Mouse (Mus musculus): Measurements from ENCODE around the gene Calhm1.
A peak's percentile ranks its signal among the peaks of the same experiment; 100 is the strongest.

Calhm1 gene

DNA sequence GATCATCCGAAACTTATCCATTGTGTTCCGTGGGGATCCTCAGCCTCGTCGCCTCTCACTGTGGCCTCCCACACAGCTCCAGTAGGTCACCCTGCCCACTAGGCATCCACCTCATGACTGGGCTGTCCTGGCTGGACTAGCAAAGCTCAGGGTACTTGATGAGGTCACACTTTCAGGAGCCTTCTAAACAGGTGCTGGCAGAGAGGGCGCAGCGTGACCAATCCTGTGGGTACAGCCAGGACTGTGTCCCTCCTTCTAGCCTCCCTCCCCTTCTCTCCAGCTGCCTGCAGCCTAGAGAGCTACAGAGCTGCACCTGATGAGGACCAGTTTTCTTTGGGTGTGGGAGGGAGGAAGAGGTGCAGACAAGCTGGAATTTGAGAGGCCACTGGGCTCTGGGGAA is at the start of gene Calhm1:
TSS of gene Calhm1 (minus strand) at position 101 of the 400 bp plus-strand sequence.
- DNase-seq (ENCODE audit: low read depth, low spot score): no peak

GRCm38 (mm10) chr19:47192158-47192557 is 48.1 kb upstream of the Calhm1 start:
- DNase-seq (ENCODE audit: low read depth, low spot score): no peak

DNA sequence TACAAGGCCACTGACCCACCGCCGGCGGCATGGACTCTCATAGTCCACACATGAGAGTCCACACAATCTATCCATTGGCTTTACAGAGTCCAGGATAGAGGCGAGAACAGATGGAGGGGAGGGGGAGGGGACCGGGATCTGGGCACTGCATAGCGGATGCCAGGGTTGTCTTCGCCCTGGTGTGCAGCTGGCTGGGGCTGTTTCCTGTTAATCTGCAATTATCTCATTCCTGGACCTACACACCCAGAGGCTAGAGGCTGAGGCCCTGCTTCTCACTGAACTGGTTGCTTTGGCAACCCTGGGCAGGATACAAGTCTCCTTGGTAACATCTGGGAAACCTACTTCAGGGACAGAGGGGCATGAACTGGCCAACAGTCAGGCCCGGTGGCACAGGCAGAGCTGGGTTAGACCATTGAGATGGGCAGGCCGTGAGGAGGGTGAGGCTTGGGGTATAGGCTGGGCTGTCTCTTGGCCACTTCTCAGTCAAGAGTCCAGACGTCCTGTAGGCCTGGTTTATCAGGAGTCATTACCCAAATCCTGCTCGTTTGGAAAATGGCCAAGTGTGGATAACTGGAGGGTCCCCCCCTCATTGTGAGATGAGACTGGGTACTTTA is 44.6 kb upstream of the Calhm1 start:
- no peak for DNase-seq (ENCODE audit: low read depth, low spot score)

DNA sequence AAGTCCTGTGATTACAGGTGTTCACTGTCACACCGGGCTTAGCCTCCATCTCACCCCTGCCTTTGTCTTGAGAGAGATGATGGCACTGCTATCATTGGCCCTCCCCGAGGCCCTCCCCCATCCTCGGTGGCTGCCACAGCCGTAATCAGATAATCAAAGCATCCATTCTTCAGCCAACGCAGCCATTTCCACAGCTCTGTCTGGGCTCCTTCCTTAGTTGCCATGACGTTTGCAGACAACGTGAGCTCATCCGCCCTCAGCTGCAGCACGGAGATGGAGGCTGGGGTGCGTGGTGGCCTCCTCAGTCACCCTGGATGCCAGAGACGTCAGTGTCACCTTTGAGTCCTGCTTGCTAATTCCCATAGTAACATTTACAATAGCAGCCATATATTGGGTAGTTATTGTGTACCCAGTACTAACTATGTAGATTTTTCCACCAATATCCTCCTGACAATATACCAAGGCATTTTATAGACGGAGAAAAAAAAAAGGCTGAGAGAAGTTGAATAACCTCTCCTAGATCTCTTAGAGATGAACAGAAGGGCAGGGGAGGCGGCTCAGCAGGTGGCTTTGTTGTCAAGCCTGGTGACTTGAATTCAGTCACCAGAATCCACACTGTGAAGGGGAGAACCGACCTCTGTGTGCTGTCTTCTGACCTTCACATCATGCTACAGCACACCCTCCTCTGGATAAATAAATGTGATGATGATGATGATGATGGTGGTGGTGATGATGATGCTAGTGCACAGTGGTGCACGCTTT is 42.6 kb upstream of the Calhm1 start:
- no peak for DNase-seq (ENCODE audit: low read depth, low spot score)

- no peak for DNase-seq (ENCODE audit: low read depth, low spot score)
Observed at GRCm38 (mm10) chr19:47184736-47185135, 40.7 kb upstream of the Calhm1 start.

- DNase-seq (ENCODE audit: low read depth, low spot score): no peak
Observed at GRCm38 (mm10) chr19:47184221-47184620, 40.2 kb upstream of the Calhm1 start.

- no peak for DNase-seq (ENCODE audit: low read depth, low spot score)
Observed at GRCm38 (mm10) chr19:47180011-47180410, 36.0 kb upstream of the Calhm1 start.

- peak; percentile 70 for DNase-seq (ENCODE audit: low read depth, low spot score)
Observed at GRCm38 (mm10) chr19:47179272-47179809, 35.3 kb upstream of the Calhm1 start.

DNA sequence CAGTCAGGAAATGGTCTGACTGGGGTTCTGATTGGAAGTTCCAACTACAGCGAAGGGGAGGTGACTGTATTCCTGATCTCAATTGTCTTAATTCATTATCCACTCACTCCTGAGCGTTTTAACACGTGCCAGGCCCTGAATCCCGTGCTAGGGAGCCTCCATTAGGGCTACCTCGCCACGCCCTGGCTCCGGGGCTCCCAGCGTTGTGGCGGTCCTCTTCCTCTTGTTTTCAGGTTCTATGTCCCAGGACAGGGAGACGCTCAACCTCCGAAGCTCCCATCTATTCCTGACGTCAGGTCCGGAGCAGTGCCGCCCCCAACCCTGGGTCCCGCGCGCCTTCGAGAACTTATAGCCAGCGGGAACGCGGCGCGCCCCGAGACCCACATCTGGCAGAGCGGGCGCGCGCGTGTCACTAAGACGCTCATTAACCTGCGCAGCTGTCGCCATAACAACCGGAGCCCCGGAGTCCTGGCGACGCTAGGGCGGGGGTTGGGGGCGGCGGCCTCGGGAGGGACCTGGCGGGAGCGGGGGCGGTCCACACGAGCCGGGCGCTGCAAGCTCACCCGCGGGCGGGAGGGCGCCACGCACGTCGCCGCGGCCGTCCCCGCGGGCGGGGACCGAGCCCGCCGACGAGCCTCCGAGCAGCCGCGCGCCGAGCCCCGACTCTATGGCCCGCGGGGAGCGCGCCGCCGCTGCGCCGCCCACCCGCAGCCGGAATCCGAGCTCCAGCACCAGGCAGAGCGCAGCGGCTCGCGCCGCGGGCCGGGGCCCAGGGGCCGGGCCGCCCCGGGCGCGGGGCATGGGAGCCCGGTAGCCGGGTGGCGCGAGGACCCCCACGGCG is 34.6 kb upstream of the Calhm1 start, which contains the start of gene Neurl1a:
TSS of gene Neurl1a (plus strand) at position 390 of the 841 bp plus-strand sequence.
- peak; percentile 95 for DNase-seq (ENCODE audit: low read depth, low spot score)

GRCm38 (mm10) chr19:47178001-47178400 is 33.9 kb upstream of the Calhm1 start:
- peak; percentile 93 for DNase-seq (ENCODE audit: low read depth, low spot score)

DNA sequence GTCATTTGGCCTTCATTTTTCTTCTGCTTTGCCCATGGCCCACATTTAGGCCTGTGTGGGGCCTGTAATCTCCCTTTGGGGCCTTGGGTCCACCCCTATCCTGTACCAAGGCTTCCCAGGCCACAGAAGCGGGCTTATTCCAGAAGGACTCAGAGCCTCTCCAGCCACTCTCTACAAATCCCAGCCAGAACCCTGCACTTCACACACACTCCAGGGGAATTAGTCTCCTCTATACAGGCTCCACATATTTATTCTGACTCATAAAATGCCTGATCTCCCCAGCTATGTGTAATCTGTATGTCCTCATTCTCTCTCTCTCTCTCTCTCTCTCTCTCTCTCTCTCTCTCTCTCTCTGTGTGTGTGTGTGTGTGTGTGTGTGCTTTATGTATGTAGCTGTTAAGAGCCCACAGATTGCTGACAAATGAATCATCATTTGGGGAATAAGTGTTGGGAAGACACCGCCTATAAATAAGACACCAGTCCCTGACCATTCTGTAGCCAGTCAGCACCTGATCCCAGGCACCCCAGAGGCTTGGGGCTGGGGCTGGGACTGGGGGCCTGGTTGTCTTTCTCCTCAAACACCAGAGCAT is 33.0 kb upstream of the Calhm1 start:
- no peak for DNase-seq (ENCODE audit: low read depth, low spot score)

DNA sequence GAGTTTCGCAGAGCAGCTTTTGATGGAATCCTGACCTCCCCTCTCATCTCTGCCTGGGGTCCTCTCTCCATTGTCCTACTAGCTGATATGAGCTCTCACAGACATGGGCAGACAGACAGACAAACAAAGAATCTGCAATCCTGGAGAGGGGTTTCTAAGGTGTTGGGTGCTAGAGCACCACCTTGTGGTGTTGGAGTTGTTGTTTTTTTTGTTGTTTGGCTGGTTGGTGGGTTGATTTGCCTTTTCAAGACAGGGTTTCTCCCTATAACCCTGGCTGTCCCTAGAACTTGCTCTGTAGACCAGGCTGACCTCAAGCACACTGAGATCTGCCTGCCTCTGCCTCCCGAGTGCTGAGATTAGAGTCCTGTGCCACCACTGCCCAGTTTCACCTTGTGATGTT is 31.4 kb upstream of the Calhm1 start:
- DNase-seq (ENCODE audit: low read depth, low spot score): peak; percentile 52

GRCm38 (mm10) chr19:47174515-47174914 is 30.5 kb upstream of the Calhm1 start:
- peak; percentile 65 for DNase-seq (ENCODE audit: low read depth, low spot score)

- peak; percentile 87 for DNase-seq (ENCODE audit: low read depth, low spot score)
Observed at GRCm38 (mm10) chr19:47168793-47169412, 24.8 kb upstream of the Calhm1 start.

DNA sequence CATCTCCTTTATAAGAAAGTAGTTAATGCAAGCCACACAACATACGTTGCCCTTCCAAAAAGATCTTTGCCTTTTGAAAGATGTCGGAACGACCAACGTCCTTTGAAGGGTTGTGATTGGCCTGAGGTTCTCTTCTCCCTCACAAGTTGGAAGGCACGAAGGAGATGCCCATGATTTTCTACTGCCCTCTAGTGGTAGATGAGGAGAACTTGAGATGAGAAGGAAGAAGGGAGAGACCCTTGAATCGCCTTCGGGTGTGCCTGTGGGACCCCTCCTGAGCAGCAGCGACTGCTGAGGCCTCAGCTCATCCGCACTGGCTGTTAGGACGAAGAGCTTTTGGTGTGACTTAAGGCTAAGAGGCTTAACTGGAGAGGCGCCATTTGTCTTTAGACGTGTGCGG is 24.2 kb upstream of the Calhm1 start:
- peak; percentile 92 for DNase-seq (ENCODE audit: low read depth, low spot score)

GRCm38 (mm10) chr19:47167617-47168214 is 23.7 kb upstream of the Calhm1 start:
- no peak for DNase-seq (ENCODE audit: low read depth, low spot score)

GRCm38 (mm10) chr19:47166758-47167157 is 22.7 kb upstream of the Calhm1 start:
- DNase-seq (ENCODE audit: low read depth, low spot score): no peak

DNA sequence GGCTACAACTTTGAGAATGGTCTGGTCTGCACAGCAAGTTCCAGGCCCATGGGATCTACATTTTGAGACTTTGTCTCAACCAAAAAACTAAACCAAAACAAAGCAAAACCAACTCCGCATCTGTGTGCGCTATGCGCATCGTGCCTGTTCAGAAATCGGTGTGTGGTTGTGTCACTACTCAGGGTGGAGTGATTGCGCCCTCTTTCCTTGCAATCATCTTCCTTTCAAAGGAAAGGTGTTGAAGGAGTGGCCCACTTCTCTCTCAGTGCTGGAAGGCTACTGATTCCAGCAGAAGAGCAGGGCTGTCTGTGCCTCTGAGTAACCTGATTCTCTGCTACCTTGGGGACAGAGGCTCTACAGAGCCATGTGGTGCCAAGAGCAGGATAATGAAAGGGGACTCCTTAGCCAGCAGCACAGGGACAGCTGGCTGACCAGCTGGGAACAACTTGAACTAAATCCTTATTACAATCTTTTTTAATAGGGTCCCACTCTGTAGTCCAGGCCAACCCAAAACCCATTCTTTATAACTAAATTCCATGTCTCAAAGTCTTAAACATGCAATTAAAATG is 19.2 kb upstream of the Calhm1 start:
- DNase-seq (ENCODE audit: low read depth, low spot score): peak; percentile 52

- peak; percentile 37 for DNase-seq (ENCODE audit: low read depth, low spot score)
Observed at GRCm38 (mm10) chr19:47161669-47162068, 17.6 kb upstream of the Calhm1 start.

DNA sequence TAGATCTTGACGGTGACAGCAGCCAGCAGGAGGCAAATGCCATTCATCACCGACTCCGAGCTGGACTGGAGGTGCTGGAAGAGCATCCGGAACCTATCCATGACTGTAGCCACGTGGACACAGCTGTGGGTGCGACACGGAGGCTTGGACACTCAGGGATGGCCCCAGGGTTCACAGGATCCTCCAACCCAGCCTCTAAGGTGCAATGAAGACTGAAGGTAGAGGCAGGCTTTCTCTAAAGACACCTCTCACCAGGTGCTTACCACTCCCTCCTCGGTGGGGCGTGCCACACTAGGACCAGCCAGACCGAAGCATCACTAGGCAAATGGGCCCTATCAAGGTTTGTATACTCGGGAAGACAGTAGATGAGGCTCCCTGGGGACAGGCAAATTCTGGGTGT is 13.6 kb upstream of the Calhm1 start, which contains the start of gene Calhm3:
TSS of gene Calhm3 (minus strand) at position 101 of the 400 bp plus-strand sequence.
- no peak for DNase-seq (ENCODE audit: low read depth, low spot score)
